11 mouse cellular contexts compared by ENCODE assay signal in genomic region chr3:104962866-104963265, GRCm38 (mm10). TPM values are rescaled to one million over a fixed set of nuclear protein-coding genes. Genes with fewer than 3 reads are reported as not detected.
A peak's percentile ranks its signal among the peaks of the same experiment; 100 is the strongest.
DNase-seq lines count a peak whose midpoint lies in the region; ATAC-seq and TF ChIP-seq lines count a peak whose summit lies in the region.
"Had no signal": no experiment of that assay in that cellular context is flagged by ENCODE, and none has a peak within 500 bp of the region (broad histone marks: within the 10 kb centered on the region; RNA-seq: fewer than 3 reads in every experiment).

No protein-coding gene starts in this region.

- peak overlapping the region; percentile 68 for H3K4me3 ChIP-seq in heart, embryonic 10.5 days
- no peak overlapping the region for H3K4me3 ChIP-seq in heart, adult 2 months
- H3K4me3 ChIP-seq in lung, embryonic 15.5 days = no peak overlapping the region
- H3K4me3 ChIP-seq in embryonic facial prominence, embryonic 11.5 days (ENCODE audit: low read depth, low read length) = 0 out of 2 replicates have a peak overlapping the region, but pooled peaks have one; percentile 48
- no peak overlapping the region for H3K4me3 ChIP-seq in limb, embryonic 12.5 days (replicated peaks)

- peaks cover 78% of the 10 kb centered on the region for H3K4me1 ChIP-seq in heart, embryonic 10.5 days
- no peaks in the 10 kb centered on the region for H3K4me1 ChIP-seq in heart, adult 2 months (ENCODE audit: control insufficient read depth, insufficient read depth, low read length)
- peaks cover 61% of the 10 kb centered on the region for H3K4me1 ChIP-seq in lung, embryonic 15.5 days
- H3K4me1 ChIP-seq in embryonic facial prominence, embryonic 11.5 days (ENCODE audit: control insufficient read depth, insufficient read depth, low read length) = peaks cover 19% of the 10 kb centered on the region
- peaks cover 44% of the 10 kb centered on the region for H3K4me1 ChIP-seq in limb, embryonic 12.5 days (replicated peaks)

- no peak overlapping the region for H3K9ac ChIP-seq in heart, adult 2 months (ENCODE audit: low read depth, low read length)
- H3K9ac ChIP-seq in lung, embryonic 15.5 days = no peak overlapping the region
- H3K9ac ChIP-seq in embryonic facial prominence, embryonic 11.5 days (replicated peaks; ENCODE audit: low read length) = no peak overlapping the region
- H3K9ac ChIP-seq in limb, embryonic 12.5 days (replicated peaks) = no peak overlapping the region

- no peak for TF ChIP-seq EP300 in heart, adult 2 months (IDR thresholded peaks at IDR 0.05; ENCODE audit: insufficient read depth, low read depth, low read length)

- intact Hi-C loops in heart, adult 2 months (cut with DNase I) = no loop called here

- peak overlapping the region; percentile 78 for H3K4me2 ChIP-seq in lung, embryonic 15.5 days
- H3K4me2 ChIP-seq in embryonic facial prominence, embryonic 11.5 days (ENCODE audit: low read depth, low read length) = peak overlapping the region; percentile 79; the same call in 1 of the 2 replicates
- H3K4me2 ChIP-seq in limb, embryonic 12.5 days = peak overlapping the region; percentile 79; the same call in 1 of the 2 replicates

- no peak for TF ChIP-seq POLR2A in heart, adult 2 months (IDR thresholded peaks at IDR 0.05; ENCODE audit: insufficient read depth, low read depth, low read length)

- DNase-seq in heart, embryonic 10.5 days (ENCODE audit: low spot score) = peak; percentile 72
- DNase-seq in heart, adult 2 months = no peak
- DNase-seq in lung, postnatal 4 days = no peak
- no peak for DNase-seq in embryonic facial prominence, embryonic 11.5 days (ENCODE audit: low spot score)
- no peak for DNase-seq in adrenal gland, postnatal 4 days (ENCODE audit: low spot score in 2 of 2)
- no peak for DNase-seq in thymus, postnatal 10 days (ENCODE audit: low spot score in 2 of 2)
- DNase-seq: cerebellum, postnatal 14 days; kidney, adult 9 months had no signal

- 3% methylated on average over 5 of the region's 5 CpGs for WGBS in heart, embryonic 10.5 days
- WGBS in heart, adult 2 months = 15% methylated on average over 5 of the region's 5 CpGs
- 8% methylated on average over 5 of the region's 5 CpGs for WGBS in lung, embryonic 15.5 days
- 5% methylated on average over 5 of the region's 5 CpGs for WGBS in embryonic facial prominence, embryonic 11.5 days
- 3% methylated on average over 4 of the region's 5 CpGs for WGBS in limb, embryonic 12.5 days

- no peak overlapping the region for H3K27ac ChIP-seq in heart, embryonic 10.5 days
- H3K27ac ChIP-seq in heart, adult 2 months = no peak overlapping the region
- H3K27ac ChIP-seq in lung, embryonic 15.5 days = peak overlapping the region; percentile 69
- no peak overlapping the region for H3K27ac ChIP-seq in embryonic facial prominence, embryonic 11.5 days (replicated peaks; ENCODE audit: low read depth, low read length)
- H3K27ac ChIP-seq in limb, embryonic 12.5 days = no peak overlapping the region

- no peaks in the 10 kb centered on the region for H3K9me3 ChIP-seq in heart, embryonic 10.5 days
- no peaks in the 10 kb centered on the region for H3K9me3 ChIP-seq in lung, embryonic 15.5 days
- no peaks in the 10 kb centered on the region for H3K9me3 ChIP-seq in embryonic facial prominence, embryonic 11.5 days (replicated peaks; ENCODE audit: control insufficient read depth, low read length)
- H3K9me3 ChIP-seq in limb, embryonic 12.5 days = no peaks in the 10 kb centered on the region

- no peaks in the 10 kb centered on the region for H3K79me2 ChIP-seq in heart, adult 2 months (replicated peaks; ENCODE audit: control insufficient read depth, insufficient read depth, low read length)

- TF ChIP-seq CTCF in heart, adult 2 months (IDR thresholded peaks at IDR 0.05) = no peak

- peak; percentile 29; the same call in 1 of the 2 replicates for ATAC-seq in lung, embryonic 15.5 days (ENCODE audit: borderline replicate concordance, extremely low read depth, low FRiP score, low TSS enrichment)
- ATAC-seq in embryonic facial prominence, embryonic 11.5 days (replicated peaks; ENCODE audit: insufficient number of reproducible peaks, low FRiP score, low TSS enrichment, low read depth) = no peak
- ATAC-seq in limb, embryonic 12.5 days (ENCODE audit: insufficient number of reproducible peaks, insufficient read depth, low FRiP score, low TSS enrichment, low read depth) = no peak

- peaks cover 80% of the 10 kb centered on the region for H3K27me3 ChIP-seq in heart, embryonic 10.5 days (ENCODE audit: insufficient read depth, poor library complexity, severe bottlenecking)
- H3K27me3 ChIP-seq in heart, adult 2 months (ENCODE audit: control insufficient read depth, insufficient read depth, low read length) = peaks cover 12% of the 10 kb centered on the region
- peaks cover 51% of the 10 kb centered on the region for H3K27me3 ChIP-seq in lung, embryonic 15.5 days
- peaks cover 42% of the 10 kb centered on the region for H3K27me3 ChIP-seq in embryonic facial prominence, embryonic 11.5 days (ENCODE audit: control insufficient read depth, insufficient read depth, low read length)
- peaks cover 68% of the 10 kb centered on the region for H3K27me3 ChIP-seq in limb, embryonic 12.5 days

- H3K36me3 ChIP-seq in heart, embryonic 10.5 days = no peaks in the 10 kb centered on the region
- H3K36me3 ChIP-seq in heart, adult 2 months (ENCODE audit: control insufficient read depth, insufficient read depth, low read length) = no peaks in the 10 kb centered on the region
- no peaks in the 10 kb centered on the region for H3K36me3 ChIP-seq in lung, embryonic 15.5 days
- H3K36me3 ChIP-seq in embryonic facial prominence, embryonic 11.5 days (replicated peaks; ENCODE audit: control insufficient read depth, insufficient read depth, low read depth, low read length) = no peaks in the 10 kb centered on the region
- no peaks in the 10 kb centered on the region for H3K36me3 ChIP-seq in limb, embryonic 12.5 days

RNA-seq across cellular contexts. Expression of gene Wnt2b, which starts 1.1 kb away (rescaled TPM):
- 1.3 and 1.6 TPM in 2 replicates for polyA plus RNA-seq in heart, embryonic 10.5 days (2016; fragmentation: Nextera tagmentation; extraction: Ambion mirVana)
- total RNA-seq in heart, adult 2 months (2021) = under 1 TPM; 0.76 to 0.77 TPM
- polyA plus RNA-seq in heart, adult 2 months (2012; rRNA removed) = 0.51 and 0.94 TPM in 2 replicates
- polyA plus RNA-seq in lung, embryonic 15.5 days (2015; fragmentation: Nextera tagmentation; extraction: Ambion mirVana) = 2.0 and 2.4 TPM in 2 replicates
- polyA plus RNA-seq in embryonic facial prominence, embryonic 11.5 days (2014; fragmentation: Nextera tagmentation; extraction: Ambion mirVana) = 0.87 and 1.5 TPM in 2 replicates
- polyA plus RNA-seq in limb, embryonic 12.5 days (2016; fragmentation: Nextera tagmentation; extraction: Ambion mirVana) = 0.69 and 0.70 TPM in 2 replicates
- 10 to 100 TPM; 11.4 to 12.6 TPM for total RNA-seq in adrenal gland, postnatal 4 days (2021)
- total RNA-seq: megakaryocyte progenitor cell, adult 5-6 weeks had no signal

Comparison
In these comparisons a context has a peak if more than half of its experiments do, and no peak if none do; other contexts are left out.
1. H3K4me3 ChIP-seq: peak in heart, embryonic 10.5 days (single experiment) and embryonic facial prominence, embryonic 11.5 days (single experiment); none in heart, adult 2 months (single experiment), lung, embryonic 15.5 days (single experiment) and limb, embryonic 12.5 days (single experiment).
2. Peak in every context shown above with its lines, with median percentiles within 50 percentile points of each other: H3K4me2 ChIP-seq.